Mouse (Mus musculus) MEL (cell line): Measurements from ENCODE around the gene Cbr3. TPM values are rescaled to one million over a fixed set of nuclear protein-coding genes. Genes with fewer than 3 reads are reported as not detected.

Experiments
- DNase-seq: peaks from one replicate; pipeline ENCODE4 v3.0.0; 2011; ENCODE audit warnings: low read depth, low spot score
- H3K27ac ChIP-seq: 2 replicates; pipeline ENCODE4 v1.5.1; 2012; ENCODE audit warnings: low read depth, mild to moderate bottlenecking, control low read depth, low read length, moderate library complexity; ENCODE audit not compliant: control insufficient read depth
- H3K27me3 ChIP-seq, 2 experiments: fragments of 150-350 bp in 1 of 2; sonication (generic) in 1 of 2; 2 replicates each; pipeline ENCODE4 v1.6.1; 2012; ENCODE audit warnings: low read length in 2 of 2, mild to moderate bottlenecking in 2 of 2, improper control_type of control experiment in 1 of 2, moderate library complexity in 1 of 2; ENCODE audit not compliant: insufficient read depth in 2 of 2, control insufficient read depth in 1 of 2
- H3K36me3 ChIP-seq, 2 experiments: 2 replicates each; pipeline ENCODE4 v1.6.1; 2012 to 2014; ENCODE audit warnings: low read length in 2 of 2, improper control_type of control experiment in 1 of 2, inconsistent platforms in 1 of 2, mild to moderate bottlenecking in 1 of 2; ENCODE audit not compliant: insufficient read depth in 2 of 2, control insufficient read depth in 1 of 2
- H3K4me1 ChIP-seq, 2 experiments: fragments of 150-350 bp in 1 of 2; sonication (generic) in 1 of 2; 2 replicates each; pipeline ENCODE4 v1.6.1; 2012; ENCODE audit warnings: low read length in 2 of 2, improper control_type of control experiment in 1 of 2, mild to moderate bottlenecking in 1 of 2; ENCODE audit not compliant: insufficient read depth in 2 of 2, control insufficient read depth in 1 of 2
- H3K4me3 ChIP-seq, 2 experiments: fragments of 150-350 bp in 1 of 2; sonication (generic) in 1 of 2; 2 replicates each; pipeline ENCODE4 v1.5.1; 2012; ENCODE audit warnings: low read depth in 2 of 2, low read length in 2 of 2, mild to moderate bottlenecking in 2 of 2, moderate library complexity in 2 of 2, control low read depth in 1 of 2, improper control_type of control experiment in 1 of 2; ENCODE audit not compliant: control insufficient read depth in 1 of 2, insufficient read depth in 1 of 2
- H3K79me2 ChIP-seq: 2 replicates; pipeline ENCODE4 v1.6.1; 2012; ENCODE audit warnings: mild to moderate bottlenecking, low read length, moderate library complexity; ENCODE audit not compliant: control insufficient read depth, poor library complexity, insufficient read depth
- H3K9ac ChIP-seq: 2 replicates; pipeline ENCODE4 v1.6.1; 2012; ENCODE audit warnings: low read depth, mild to moderate bottlenecking, control low read depth, low read length, moderate library complexity; ENCODE audit not compliant: control insufficient read depth, poor library complexity, severe bottlenecking
- H3K9me3 ChIP-seq: fragments of 150-350 bp; sonication (generic); replicated peaks from 2 replicates; pipeline ENCODE4 v1.6.1; 2012; ENCODE audit warnings: mild to moderate bottlenecking, low read length, improper control_type of control experiment, moderate library complexity; ENCODE audit not compliant: insufficient read depth
- CHD1 ChIP-seq: IDR thresholded peaks from 2 replicates; pipeline ENCODE4 v1.6.1; 2012; ENCODE audit warnings: low read depth, mild to moderate bottlenecking, inconsistent platforms, low read length, improper control_type of control experiment
- CHD2 ChIP-seq: IDR thresholded peaks from 2 replicates; pipeline ENCODE4 v1.6.1; 2011; ENCODE audit warnings: low read length, improper control_type of control experiment
- CTCF ChIP-seq, 3 experiments: IDR thresholded peaks in 2 of 3; conservative IDR thresholded peaks in 1 of 3; 2 replicates each; pipeline ENCODE4 v1.5.1; 2011 to 2012; ENCODE audit warnings: low read length in 3 of 3, low read depth in 2 of 3, mild to moderate bottlenecking in 2 of 3, improper control_type of control experiment in 1 of 3, inconsistent platforms in 1 of 3, mixed read lengths in 1 of 3, moderate library complexity in 1 of 3; ENCODE audit not compliant: control insufficient read depth in 1 of 3, insufficient read depth in 1 of 3, poor library complexity in 1 of 3, severe bottlenecking in 1 of 3
- E2F4 ChIP-seq: IDR thresholded peaks from 2 replicates; pipeline ENCODE4 v1.6.1; 2011; ENCODE audit warnings: low read depth, low read length, improper control_type of control experiment, borderline replicate concordance
- EP300 ChIP-seq, 2 experiments: IDR thresholded peaks; 2 replicates each; pipeline ENCODE4 v1.6.1; 2011; ENCODE audit warnings: improper control_type of control experiment in 2 of 2, low read length in 2 of 2, low read depth in 1 of 2, mild to moderate bottlenecking in 1 of 2
- ETS1 ChIP-seq: IDR thresholded peaks from 2 replicates; pipeline ENCODE4 v1.6.1; 2012; ENCODE audit warnings: low read depth, mild to moderate bottlenecking, inconsistent platforms, low read length, improper control_type of control experiment, moderate library complexity
- GABPA ChIP-seq: IDR thresholded peaks from 2 replicates; pipeline ENCODE4 v1.6.1; 2012; ENCODE audit warnings: low read depth, mild to moderate bottlenecking, inconsistent platforms, low read length, improper control_type of control experiment, moderate library complexity
- JUND ChIP-seq: IDR thresholded peaks from 2 replicates; pipeline ENCODE4 v1.6.1; 2011; ENCODE audit warnings: low read depth, mild to moderate bottlenecking, improper control_type of control experiment, low read length
- KAT2A ChIP-seq: conservative IDR thresholded peaks from 2 replicates; pipeline ENCODE4 v1.6.1; 2012; ENCODE audit warnings: low read depth, low read length, improper control_type of control experiment, inconsistent platforms
- MAFK ChIP-seq: IDR thresholded peaks from 2 replicates; pipeline ENCODE4 v1.6.1; 2011; ENCODE audit warnings: low read depth, mild to moderate bottlenecking, low read length, improper control_type of control experiment, borderline replicate concordance
- MEF2A ChIP-seq: IDR thresholded peaks from 2 replicates; pipeline ENCODE4 v1.6.1; 2014; ENCODE audit warnings: low read depth, mild to moderate bottlenecking, inconsistent platforms, low read length, improper control_type of control experiment; ENCODE audit not compliant: poor library complexity, insufficient replicate concordance, severe bottlenecking; ENCODE audit errors: extremely low read depth
- MXI1 ChIP-seq: IDR thresholded peaks from 2 replicates; pipeline ENCODE4 v1.6.1; 2011; ENCODE audit warnings: mild to moderate bottlenecking, low read depth, low read length, improper control_type of control experiment
- MYB ChIP-seq: IDR thresholded peaks from 2 replicates; pipeline ENCODE4 v1.6.1; 2011; ENCODE audit warnings: mild to moderate bottlenecking, low read depth, low read length, improper control_type of control experiment
- NELFE ChIP-seq: IDR thresholded peaks from 2 replicates; pipeline ENCODE4 v1.6.1; 2011; ENCODE audit warnings: low read depth, low read length, improper control_type of control experiment
- POLR2A ChIP-seq, 2 experiments: IDR thresholded peaks; 2 replicates each; pipeline ENCODE4 v1.6.1; 2011 to 2012; ENCODE audit warnings: low read length in 2 of 2, mild to moderate bottlenecking in 2 of 2, control low read depth in 1 of 2, improper control_type of control experiment in 1 of 2, low read depth in 1 of 2, moderate library complexity in 1 of 2; ENCODE audit not compliant: control insufficient read depth in 1 of 2, insufficient read depth in 1 of 2, poor library complexity in 1 of 2
- RAD21 ChIP-seq: IDR thresholded peaks from 2 replicates; pipeline ENCODE4 v1.6.1; 2011; ENCODE audit warnings: mild to moderate bottlenecking, low read depth, low read length, improper control_type of control experiment
- RCOR1 ChIP-seq: IDR thresholded peaks from 2 replicates; pipeline ENCODE4 v1.6.1; 2012; ENCODE audit warnings: low read depth, mild to moderate bottlenecking, inconsistent platforms, low read length, improper control_type of control experiment
- SIN3A ChIP-seq: IDR thresholded peaks from 2 replicates; pipeline ENCODE4 v1.6.1; 2012; ENCODE audit warnings: low read length, improper control_type of control experiment, inconsistent platforms
- SMC3 ChIP-seq: IDR thresholded peaks from 2 replicates; pipeline ENCODE4 v1.6.1; 2011; ENCODE audit warnings: low read depth, low read length, improper control_type of control experiment
- TCF12 ChIP-seq: IDR thresholded peaks from 2 replicates; pipeline ENCODE4 v1.6.1; 2014; ENCODE audit warnings: low read depth, mild to moderate bottlenecking, inconsistent platforms, low read length, improper control_type of control experiment, moderate library complexity
- UBTF ChIP-seq: IDR thresholded peaks from 2 replicates; pipeline ENCODE4 v1.6.1; 2012; ENCODE audit warnings: low read depth, mild to moderate bottlenecking, inconsistent platforms, low read length, improper control_type of control experiment, moderate library complexity, borderline replicate concordance; ENCODE audit not compliant: insufficient read depth
- USF2 ChIP-seq, 2 experiments: IDR thresholded peaks; 2 replicates each; pipeline ENCODE4 v1.6.1; 2011 to 2012; ENCODE audit warnings: improper control_type of control experiment in 2 of 2, low read length in 2 of 2, borderline replicate concordance in 1 of 2, inconsistent platforms in 1 of 2, low read depth in 1 of 2, mild to moderate bottlenecking in 1 of 2; ENCODE audit not compliant: insufficient read depth in 1 of 2
- ZKSCAN1 ChIP-seq: IDR thresholded peaks from 2 replicates; pipeline ENCODE4 v1.6.1; 2012; ENCODE audit warnings: low read depth, mild to moderate bottlenecking, inconsistent platforms, low read length, improper control_type of control experiment, moderate library complexity
- ZMIZ1 ChIP-seq: IDR thresholded peaks from 2 replicates; pipeline ENCODE4 v1.6.1; 2012; ENCODE audit warnings: low read depth, mild to moderate bottlenecking, inconsistent platforms, low read length, improper control_type of control experiment, moderate library complexity
- ZNF384 ChIP-seq: IDR thresholded peaks from 2 replicates; pipeline ENCODE4 v1.6.1; 2012; ENCODE audit warnings: low read depth, mild to moderate bottlenecking, inconsistent platforms, low read length, improper control_type of control experiment
- polyA plus RNA-seq, 2 experiments: library from polyadenylated mRNA; stranded (reverse) in 1 of 2; unstranded in 1 of 2; fragments of >175 nt in 1 of 2; fragments of >200 nt in 1 of 2; gene quantifications; 2 replicates each; pipeline versions ENCODE4 v1.2.1 to v1.2.4; 2012; ENCODE audit warnings: low replicate concordance in 2 of 2, low read depth in 1 of 2; ENCODE audit not compliant: insufficient read length in 2 of 2, insufficient read depth in 1 of 2, missing spikeins in 1 of 2
- total RNA-seq: library from RNA; depleted of rRNA; stranded (reverse); fragments of 300-350 nt; gene quantifications from 2 replicates; pipeline ENCODE4 v1.2.3, GENCODE M21; 2012

The Cbr3 gene
- total and polyA plus RNA-seq, 3 experiments: not detected

GRCm38 (mm10) chr16:93691206-93691841, 8.3 kb downstream of the Cbr3 start:
- peak; percentile 24 for DNase-seq
- H3K9me3 ChIP-seq: no peaks in the 10 kb centered on the region
- H3K4me1 ChIP-seq: peaks cover 0 to 6% of the 10 kb centered on the region in 2 experiments; a peak in 2 of 4 replicates

GRCm38 (mm10) chr16:93692744-93693143, 9.7 kb downstream of the Cbr3 start:
- H3K9me3 ChIP-seq: no peaks in the 10 kb centered on the region
- TF ChIP-seq SMC3 (no peak), CHD2 (no peak), ETS1 (no peak), ZMIZ1 (no peak), KAT2A (no peak), RCOR1 (no peak), ZKSCAN1 (no peak), MAFK (no peak), ZNF384 (no peak), CTCF (IDR thresholded peaks at IDR 0.05 in 2 of 3, conservative IDR thresholded peaks at IDR 0.05 in 1 of 3; ENCODE audit: control insufficient read depth in 1 of 3, insufficient read depth in 1 of 3, low read depth in 2 of 3, low read length in 3 of 3, poor library complexity in 1 of 3, severe bottlenecking in 1 of 3) (no peak), NELFE (no peak), CHD1 (no peak), UBTF (no peak), TCF12 (no peak)
- no peak overlapping the region for H3K4me3 ChIP-seq
- H3K4me1 ChIP-seq: peaks cover 0 to 6% of the 10 kb centered on the region in 2 experiments; a peak in 2 of 4 replicates
- H3K27me3 ChIP-seq: peaks cover 0 to 5% of the 10 kb centered on the region in 2 experiments; a peak in 2 of 4 replicates
- no peak overlapping the region for H3K9ac ChIP-seq
- no peaks in the 10 kb centered on the region for H3K79me2 ChIP-seq
- no peak for DNase-seq
- no peaks in the 10 kb centered on the region for H3K36me3 ChIP-seq
- no peak overlapping the region for H3K27ac ChIP-seq

More at GRCm38 (mm10) chr16:93691206-93691841, 8.3 kb downstream of the Cbr3 start:
- no peak overlapping the region for H3K9ac ChIP-seq
- H3K27ac ChIP-seq: no peak overlapping the region
- TF ChIP-seq SIN3A (no peak), USF2 (IDR thresholded peaks at IDR 0.05; ENCODE audit: borderline replicate concordance in 1 of 2, insufficient read depth in 1 of 2, low read depth in 1 of 2, low read length in 2 of 2) (no peak), EP300 (IDR thresholded peaks at IDR 0.05; ENCODE audit: low read depth in 1 of 2, low read length in 2 of 2) (no peak), RAD21 (no peak), NELFE (no peak), ETS1 (no peak), MEF2A (no peak), ZKSCAN1 (no peak), POLR2A (IDR thresholded peaks at IDR 0.05; ENCODE audit: control insufficient read depth in 1 of 2, insufficient read depth in 1 of 2, low read depth in 1 of 2, low read length in 2 of 2, poor library complexity in 1 of 2) (no peak), JUND (no peak), CHD1 (no peak), MXI1 (no peak), MYB (no peak), E2F4 (no peak), ZNF384 (no peak), RCOR1 (no peak), GABPA (no peak)
- H3K4me3 ChIP-seq: no peak overlapping the region
- no peaks in the 10 kb centered on the region for H3K36me3 ChIP-seq
- no peaks in the 10 kb centered on the region for H3K79me2 ChIP-seq
- peaks cover 0 to 3% of the 10 kb centered on the region in 2 experiments; a peak in 2 of 4 replicates for H3K27me3 ChIP-seq
